Mouse (Mus musculus) ES-E14 (cell line): Measurements from ENCODE around the gene Pgf.

ENCODE experiments used
- CHD2 ChIP-seq: IDR thresholded peaks from 2 replicates; pipeline ENCODE4 v1.6.1; 2014; ENCODE audit warnings: mild to moderate bottlenecking, low read depth, low read length, inconsistent platforms
- MAFK ChIP-seq: IDR thresholded peaks from 2 replicates; pipeline ENCODE4 v1.6.1; 2014; ENCODE audit warnings: mild to moderate bottlenecking, low read depth, low read length, inconsistent platforms; ENCODE audit not compliant: insufficient read depth
- ZC3H11A ChIP-seq: IDR thresholded peaks from 2 replicates; pipeline ENCODE4 v1.6.1; 2012; ENCODE audit warnings: low read depth, mild to moderate bottlenecking, inconsistent platforms, low read length, borderline replicate concordance
- ZNF384 ChIP-seq: IDR thresholded peaks from 2 replicates; pipeline ENCODE4 v1.6.1; 2012; ENCODE audit warnings: low read depth, low read length, inconsistent platforms

DNA sequence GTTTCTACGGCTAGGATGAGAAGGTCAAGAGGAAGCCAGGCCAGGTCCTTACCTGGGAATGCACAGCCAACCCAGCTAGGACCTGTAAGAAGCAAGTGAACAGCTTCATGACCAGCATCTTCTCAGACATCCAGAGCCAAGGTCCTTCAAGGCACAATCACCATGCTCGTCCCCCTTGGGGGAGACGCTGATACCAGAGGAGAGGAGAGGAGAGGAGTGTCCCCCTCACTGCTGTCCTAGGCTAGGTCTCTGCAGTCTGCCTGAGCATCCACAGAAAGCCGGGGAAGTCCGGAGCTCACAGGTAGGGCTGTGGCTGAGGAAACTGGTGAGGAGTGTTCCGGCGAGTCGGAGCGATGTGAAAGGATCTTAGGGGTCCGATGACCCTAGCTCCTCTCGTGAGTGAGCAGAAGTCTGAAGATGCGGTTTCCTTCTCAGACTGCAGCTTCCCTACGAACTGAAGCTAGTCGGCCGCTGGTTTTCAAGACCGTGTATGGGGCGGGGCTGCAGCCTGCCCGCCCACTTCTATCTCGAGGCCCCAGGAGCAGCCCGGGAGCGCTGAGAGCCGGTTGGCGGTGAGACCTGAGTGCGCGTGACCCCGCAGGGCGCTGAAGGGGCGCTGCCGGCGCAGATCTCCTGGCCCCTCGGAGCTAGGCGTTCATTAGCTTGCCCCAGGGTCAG lies 605 bp downstream of the Pgf start:
- TF ChIP-seq MAFK: no peak
- TF ChIP-seq CHD2: no peak
- TF ChIP-seq ZNF384: no peak
- no peak for TF ChIP-seq ZC3H11A
